Mouse (Mus musculus): ENCODE measurements around the gene Spag4.

DNA sequence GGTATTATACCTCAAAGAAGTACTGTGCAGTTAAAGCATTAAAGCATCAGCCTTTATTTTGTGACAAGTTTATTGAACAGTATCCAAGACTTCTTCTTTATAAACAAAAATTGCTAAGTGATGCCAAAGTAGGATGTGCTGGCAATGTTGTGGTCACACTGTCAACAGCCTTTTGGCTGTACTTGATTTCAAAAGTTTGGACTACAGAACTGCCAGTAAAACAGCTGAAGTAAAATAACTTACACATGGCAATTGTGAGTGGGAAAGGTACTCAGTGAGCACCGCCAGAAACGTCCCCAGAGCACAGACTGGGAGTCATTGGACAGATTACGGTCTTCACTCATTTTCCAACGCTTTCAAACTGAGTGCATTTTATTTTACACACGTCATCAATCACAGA, 27.0 kb downstream of the Spag4 start:
- TF ChIP-seq CTCF (IDR thresholded peaks at IDR 0.05; ENCODE audit: low read depth) (no peak), EP300 (IDR thresholded peaks at IDR 0.05; ENCODE audit: low read depth) (no peak)

All from liver, embryonic 14.5 days (tissue).